Mouse (Mus musculus) neural tube, embryonic 14.5 days (tissue): ENCODE measurements around the gene Qtrt1. TPM values are rescaled to one million over a fixed set of nuclear protein-coding genes. Genes with fewer than 3 reads are reported as not detected.

ENCODE experiments used
- ATAC-seq: fragments of 200-750 bp; cut with Nextera tagmentation; 2 replicates; pipeline ENCODE4 v1.8.0; 2017; ENCODE audit warnings: low read depth, mild to moderate bottlenecking, moderate TSS enrichment, moderate library complexity
- H3K27ac ChIP-seq: fragments of 300-500 bp; sonication (generic); 2 replicates; pipeline ENCODE4 v1.5.1; 2014; ENCODE audit warnings: low read depth, mild to moderate bottlenecking, control low read depth, low read length, moderate library complexity, mixed read lengths
- H3K27me3 ChIP-seq: fragments of 300-500 bp; sonication (generic); 2 replicates; pipeline ENCODE4 v1.6.1; 2014; ENCODE audit warnings: low read length; ENCODE audit not compliant: control insufficient read depth, insufficient read depth
- H3K36me3 ChIP-seq: fragments of 300-500 bp; sonication (generic); 2 replicates; pipeline ENCODE4 v1.6.1; 2014; ENCODE audit warnings: low read length, mixed read lengths; ENCODE audit not compliant: control insufficient read depth, insufficient read depth
- H3K4me1 ChIP-seq: fragments of 300-500 bp; sonication (generic); 2 replicates; pipeline ENCODE4 v1.6.1; 2014; ENCODE audit warnings: low read length; ENCODE audit not compliant: control insufficient read depth, insufficient read depth
- H3K4me2 ChIP-seq: fragments of 300-500 bp; sonication (generic); 2 replicates; pipeline ENCODE4 v1.6.1; 2014; ENCODE audit warnings: mild to moderate bottlenecking, low read depth, low read length, control low read depth
- H3K4me3 ChIP-seq: fragments of 300-500 bp; sonication (generic); 2 replicates; pipeline ENCODE4 v1.5.1; 2014; ENCODE audit warnings: low read depth, low read length, control low read depth, mixed read lengths
- H3K9ac ChIP-seq: fragments of 300-500 bp; sonication (generic); replicated peaks from 2 replicates; pipeline ENCODE4 v1.6.1; 2014; ENCODE audit warnings: low read depth, mild to moderate bottlenecking, control low read depth, low read length, mixed read lengths
- H3K9me3 ChIP-seq: fragments of 300-500 bp; sonication (generic); 2 replicates; pipeline ENCODE4 v1.6.1; 2016; ENCODE audit warnings: low read length; ENCODE audit not compliant: control insufficient read depth
- WGBS: fragments of 180-500 bp; shearing (Covaris S2); extraction: QIAGEN DNeasy Blood & Tissue Kit; methylation state at CpG from one replicate; pipeline ENCODE4 v1.1.7; 2014; 5-methylcytosine and 5-hydroxymethylcytosine counted together
- polyA plus RNA-seq: library from polyadenylated mRNA; unstranded; fragments of >200 nt; fragmentation: Nextera tagmentation; extraction: Ambion mirVana; gene quantifications from 2 replicates; pipeline ENCODE4 v1.2.1, GENCODE M21; 2014

Gene Qtrt1
- polyA plus RNA-seq: 43.7 and 48.9 TPM in 2 replicates

DNA sequence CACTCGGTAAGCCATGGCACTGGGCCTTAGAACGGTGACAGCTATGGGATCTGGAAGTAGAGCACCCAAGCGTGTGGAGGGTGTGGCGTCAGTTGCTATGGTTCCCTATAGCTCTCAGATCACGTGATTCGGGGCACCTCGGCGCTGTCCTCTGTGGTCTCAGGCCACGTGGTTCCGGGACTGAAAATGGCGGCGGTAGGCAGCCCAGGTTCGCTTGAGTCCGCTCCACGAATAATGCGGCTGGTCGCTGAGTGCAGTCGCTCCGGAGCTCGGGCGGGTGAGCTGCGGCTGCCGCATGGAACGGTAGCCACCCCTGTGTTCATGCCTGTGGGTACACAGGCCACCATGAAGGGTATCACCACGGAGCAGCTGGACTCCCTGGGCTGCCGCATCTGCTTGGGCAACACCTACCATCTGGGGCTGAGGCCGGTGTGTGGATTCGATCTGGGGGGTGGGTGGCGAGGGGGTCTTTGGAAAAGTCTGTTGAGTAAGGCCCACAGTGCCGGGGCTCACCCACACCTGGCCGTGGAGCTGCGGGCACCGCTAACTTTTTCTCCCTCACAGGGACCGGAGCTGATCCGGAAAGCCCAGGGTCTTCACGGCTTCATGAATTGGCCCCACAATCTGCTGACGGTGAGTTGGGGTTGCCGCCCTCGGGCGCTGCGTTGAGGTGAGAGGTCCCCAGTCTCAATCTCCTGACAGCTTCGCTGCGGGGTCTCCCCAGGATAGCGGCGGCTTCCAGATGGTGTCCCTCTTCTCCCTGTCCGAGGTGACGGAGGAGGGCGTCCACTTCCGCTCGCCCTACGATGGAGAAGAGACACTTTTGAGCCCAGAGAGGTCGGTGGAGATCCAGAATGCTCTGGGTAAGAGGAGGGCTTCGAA is at the start of gene Qtrt1:
Gene Qtrt1, plus strand, starts transcription at position 169 of the 882 bp plus-strand sequence.
- peak within 1 kb of the TSS; percentile 71 for H3K9ac ChIP-seq
- H3K27ac ChIP-seq: peak within 1 kb of the TSS; percentile 63
- peak; percentile 97 for ATAC-seq
- H3K4me2 ChIP-seq: peak within 1 kb of the TSS; percentile 89
- H3K36me3 ChIP-seq: peaks cover 2% of the 10 kb centered on the region; the same call in 1 of the 2 replicates
- no peaks in the 10 kb centered on the region for H3K27me3 ChIP-seq
- H3K9me3 ChIP-seq: no peaks in the 10 kb centered on the region
- peaks cover 4% of the 10 kb centered on the region; the same call in 1 of the 2 replicates for H3K4me1 ChIP-seq
- WGBS: 2% methylated on average over 53 of the region's 53 CpGs
- H3K4me3 ChIP-seq: peak within 1 kb of the TSS; percentile 63

DNA sequence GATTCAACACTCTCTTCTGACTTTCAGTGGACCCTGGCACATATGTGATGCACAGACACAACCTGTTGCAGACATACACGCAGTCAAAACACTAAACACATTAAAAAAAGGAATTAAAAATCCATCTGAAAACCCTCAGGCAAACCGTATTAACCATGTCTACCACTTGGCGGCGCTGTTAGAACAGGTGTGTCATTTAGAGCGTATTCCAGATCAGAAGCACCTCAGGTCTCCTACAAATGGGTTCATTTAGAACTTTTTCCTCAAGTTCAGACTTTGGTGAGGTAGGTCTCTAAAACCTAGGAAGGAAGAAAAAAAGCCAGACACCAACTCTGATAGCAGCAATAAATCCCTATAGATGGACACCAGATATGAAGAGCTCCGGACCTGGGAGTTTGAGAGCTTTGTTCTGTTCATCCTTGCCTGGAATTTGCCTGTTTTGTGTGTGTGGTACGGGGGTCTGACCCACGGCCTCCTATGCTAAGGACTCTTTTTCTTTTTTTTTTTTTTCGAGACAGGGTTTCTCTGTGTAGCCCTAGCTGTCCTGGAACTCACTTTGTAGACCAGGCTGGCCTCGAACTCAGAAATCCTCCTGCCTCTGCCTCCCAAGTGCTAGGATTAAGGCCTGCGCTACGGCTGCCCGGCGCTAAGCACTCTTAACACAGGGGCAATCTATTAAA is 45.0 kb upstream of the Qtrt1 start:
- H3K4me1 ChIP-seq: peaks cover 17% of the 10 kb centered on the region
- peak overlapping the region; percentile 82 for H3K27ac ChIP-seq
- peak overlapping the region; percentile 60 for H3K4me2 ChIP-seq
- no peaks in the 10 kb centered on the region for H3K36me3 ChIP-seq
- ATAC-seq: peak; percentile 17
- H3K9ac ChIP-seq: 0 out of 2 replicates have a peak overlapping the region, but pooled peaks have one; percentile 35
- H3K4me3 ChIP-seq: peak overlapping the region; percentile 27
- no peaks in the 10 kb centered on the region for H3K9me3 ChIP-seq
- H3K27me3 ChIP-seq: no peaks in the 10 kb centered on the region
- 34% methylated on average over 14 of the region's 14 CpGs for WGBS

DNA sequence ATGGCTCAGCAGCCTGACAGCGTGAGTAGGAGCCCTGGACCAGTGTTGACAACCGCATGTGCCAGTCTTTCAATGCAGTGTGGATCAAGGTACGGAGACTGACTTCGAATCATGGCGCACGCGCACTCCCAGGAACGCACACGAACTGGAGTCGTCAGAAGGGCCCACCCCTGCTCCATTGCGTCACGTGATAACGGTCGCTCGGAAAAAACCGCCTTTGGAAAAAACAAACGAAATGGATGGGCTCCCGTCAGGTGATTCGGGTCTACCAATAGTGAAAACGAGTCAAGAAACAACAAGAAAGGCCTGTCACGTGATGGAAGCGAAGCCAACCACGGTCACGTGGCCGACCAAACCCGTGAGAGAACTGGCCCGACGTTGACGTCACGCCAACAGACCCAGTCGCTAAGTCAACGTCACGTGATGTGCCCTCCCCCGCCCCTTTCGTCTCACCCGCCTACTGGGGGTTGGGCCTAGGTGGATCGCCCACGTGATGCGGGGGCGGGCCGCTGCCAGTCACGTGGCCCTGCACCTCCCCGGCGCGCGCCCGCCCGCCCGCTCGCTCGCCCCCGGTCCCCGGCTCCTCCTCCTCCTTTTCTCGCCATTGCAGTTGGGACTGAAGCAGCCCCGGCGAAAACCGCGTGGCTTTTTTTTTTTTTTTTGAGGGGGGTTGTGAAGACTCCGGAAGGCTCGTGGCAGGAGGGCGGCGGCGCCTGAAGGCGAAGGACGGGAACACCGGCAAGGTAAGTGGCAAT is 44.1 kb upstream of the Qtrt1 start, which contains the start of gene Ilf3:
Gene Ilf3, plus strand, starts transcription at position 515 of the 755 bp plus-strand sequence.
- H3K4me1 ChIP-seq: peaks cover 17% of the 10 kb centered on the region
- H3K27me3 ChIP-seq: no peaks in the 10 kb centered on the region
- H3K4me3 ChIP-seq: peak within 1 kb of the TSS; percentile 70
- under 1% methylated on average over 55 of the region's 66 CpGs for WGBS
- peak; percentile 94 for ATAC-seq
- peak within 1 kb of the TSS; percentile 89 for H3K27ac ChIP-seq
- no peaks in the 10 kb centered on the region; the same call in 1 of the 2 replicates for H3K36me3 ChIP-seq
- H3K9ac ChIP-seq: peak within 1 kb of the TSS; percentile 73
- H3K4me2 ChIP-seq: peak within 1 kb of the TSS; percentile 86
- no peaks in the 10 kb centered on the region for H3K9me3 ChIP-seq

DNA sequence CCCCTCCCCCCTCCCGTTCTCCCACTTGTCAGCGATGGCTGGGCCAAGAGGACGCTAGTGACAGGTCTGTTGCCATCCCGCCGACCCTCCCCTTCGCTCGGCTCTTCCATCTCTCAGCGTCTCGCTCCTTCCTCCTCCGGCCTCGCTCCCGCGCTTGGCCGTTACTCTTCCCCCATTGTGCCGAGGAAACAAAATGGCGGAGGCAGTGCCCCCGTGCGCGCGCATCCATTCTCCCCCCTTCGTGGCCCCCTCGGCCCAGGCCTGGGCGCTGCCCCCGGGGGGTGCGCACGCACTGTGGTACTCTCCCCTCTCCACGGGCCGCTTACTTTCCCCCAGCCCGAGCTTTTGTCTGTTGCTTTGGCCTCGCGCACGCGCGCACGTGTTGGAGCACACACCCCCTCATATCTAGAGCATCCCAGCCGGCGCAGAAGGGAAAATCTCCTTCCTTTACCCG is 43.5 kb upstream of the Qtrt1 start:
- peak; percentile 63 for ATAC-seq
- Histone ChIP-seq H3K9ac (peak overlapping the region; percentile 73), H3K27ac (peak overlapping the region; percentile 89), H3K4me3 (peak overlapping the region; percentile 70), H3K9me3 (no peaks in the 10 kb centered on the region), H3K36me3 (no peaks in the 10 kb centered on the region; the same call in 1 of the 2 replicates), H3K27me3 (no peaks in the 10 kb centered on the region), H3K4me2 (peak overlapping the region; percentile 86), H3K4me1 (peaks cover 17% of the 10 kb centered on the region)
- WGBS: under 1% methylated on average over 38 of the region's 38 CpGs

DNA sequence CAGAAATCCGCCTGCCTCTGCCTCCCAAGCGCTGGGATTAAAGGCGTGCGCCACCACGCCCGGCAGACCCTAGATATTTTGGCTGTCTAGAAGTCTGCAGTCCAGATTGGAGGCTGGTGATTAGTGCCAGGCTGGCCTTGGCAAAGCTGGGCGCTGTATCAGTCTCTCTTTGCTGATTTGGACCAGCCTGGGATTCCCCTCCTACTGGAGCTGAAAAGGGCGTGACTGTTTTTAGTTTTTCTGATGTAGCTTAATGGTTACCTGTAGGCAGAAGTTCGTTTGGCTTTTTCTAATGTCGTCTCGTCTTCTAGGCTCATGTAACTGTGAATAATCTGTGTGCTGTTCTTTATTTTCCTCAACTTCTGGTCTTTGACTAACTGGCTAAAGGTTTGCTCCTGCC is 42.6 kb upstream of the Qtrt1 start:
- Histone ChIP-seq H3K27ac (no peak overlapping the region), H3K4me3 (peak overlapping the region; percentile 70), H3K9me3 (no peaks in the 10 kb centered on the region), H3K27me3 (no peaks in the 10 kb centered on the region), H3K9ac (peak overlapping the region; percentile 73; the same call in 1 of the 2 replicates), H3K4me2 (peak overlapping the region; percentile 86), H3K36me3 (no peaks in the 10 kb centered on the region; the same call in 1 of the 2 replicates), H3K4me1 (peaks cover 17% of the 10 kb centered on the region)
- no peak for ATAC-seq
- 68% methylated on average over 11 of the region's 11 CpGs for WGBS

DNA sequence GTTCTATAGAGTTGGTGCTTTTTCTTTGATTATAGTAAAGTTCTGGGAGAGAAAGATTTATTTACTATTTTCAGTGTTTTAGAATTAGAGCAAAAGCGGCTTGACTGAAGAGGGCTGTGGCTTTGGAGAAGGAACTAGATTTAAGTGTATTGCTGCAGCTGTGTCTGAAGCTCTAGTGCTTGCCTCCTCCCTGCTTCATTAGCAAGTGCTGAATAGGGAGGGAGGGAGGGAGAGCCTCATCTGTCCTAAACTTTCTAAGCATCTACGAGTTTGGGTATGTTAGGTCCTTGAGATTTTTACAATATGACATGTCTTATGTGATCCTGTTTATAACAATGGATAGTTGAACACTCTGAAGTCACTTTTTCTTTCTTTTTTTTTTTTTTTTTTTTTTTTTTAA is 40.8 kb upstream of the Qtrt1 start:
- H3K9ac ChIP-seq: no peak overlapping the region
- H3K9me3 ChIP-seq: no peaks in the 10 kb centered on the region
- H3K27me3 ChIP-seq: no peaks in the 10 kb centered on the region
- ATAC-seq: no peak
- H3K27ac ChIP-seq: no peak overlapping the region
- H3K4me1 ChIP-seq: peaks cover 17% of the 10 kb centered on the region
- WGBS: 80% methylated on average over 2 of the region's 2 CpGs
- H3K36me3 ChIP-seq: no peaks in the 10 kb centered on the region; the same call in 1 of the 2 replicates
- 0 out of 2 replicates have a peak overlapping the region, but pooled peaks have one; percentile 16 for H3K4me2 ChIP-seq
- H3K4me3 ChIP-seq: no peak overlapping the region; the same call in 1 of the 2 replicates

DNA sequence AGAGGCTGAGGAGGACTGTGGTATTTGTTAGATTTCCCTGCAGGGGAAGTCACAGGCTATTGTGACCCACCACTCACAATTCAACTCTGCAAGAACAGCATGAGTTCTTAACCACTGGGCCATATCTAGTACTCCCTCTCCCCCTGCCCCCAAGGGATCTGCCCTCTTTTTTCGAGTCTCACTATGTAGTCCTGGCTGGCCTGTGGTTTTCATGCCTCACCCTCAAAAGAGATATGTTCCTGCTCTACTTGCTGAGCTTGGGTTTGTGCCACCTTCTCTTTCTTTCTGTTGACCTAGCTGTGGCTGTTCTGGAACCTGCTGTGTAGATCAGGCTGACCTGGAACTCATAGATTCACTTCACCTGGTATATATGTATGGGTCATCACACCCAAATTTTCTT is 39.1 kb upstream of the Qtrt1 start:
- WGBS: 62% methylated on average over 1 of the region's 1 CpGs
- H3K9ac ChIP-seq: no peak overlapping the region
- H3K36me3 ChIP-seq: no peaks in the 10 kb centered on the region; the same call in 1 of the 2 replicates
- peaks cover 17% of the 10 kb centered on the region for H3K4me1 ChIP-seq
- H3K4me3 ChIP-seq: no peak overlapping the region
- no peak for ATAC-seq
- no peaks in the 10 kb centered on the region for H3K9me3 ChIP-seq
- H3K27me3 ChIP-seq: no peaks in the 10 kb centered on the region
- H3K27ac ChIP-seq: no peak overlapping the region
- H3K4me2 ChIP-seq: no peak overlapping the region

DNA sequence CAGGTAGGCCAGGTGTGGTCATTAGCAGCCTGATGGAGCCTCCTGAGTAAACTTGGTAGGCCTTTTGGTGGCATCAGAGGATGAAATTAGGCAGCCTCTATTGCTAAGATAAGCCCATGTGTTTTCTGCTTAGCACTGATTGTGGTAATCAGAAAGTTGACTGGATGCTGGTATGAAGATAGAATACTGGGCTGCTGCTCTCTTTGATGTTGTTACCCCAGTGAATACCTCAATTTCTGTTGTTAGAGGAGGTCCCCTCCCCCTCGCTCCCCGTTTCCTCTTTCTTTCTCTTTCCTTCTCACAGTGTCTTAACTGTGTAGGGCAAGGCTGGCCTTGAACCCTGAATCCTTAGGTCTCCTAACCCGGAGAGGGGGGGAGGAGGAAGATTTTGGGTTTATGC is 32.4 kb upstream of the Qtrt1 start:
- Histone ChIP-seq H3K27ac (no peak overlapping the region), H3K4me2 (no peak overlapping the region), H3K4me1 (0 out of 2 replicates have a peak, but pooled peaks cover 4% of the 10 kb centered on the region), H3K9ac (no peak overlapping the region), H3K4me3 (no peak overlapping the region), H3K9me3 (no peaks in the 10 kb centered on the region), H3K36me3 (no peaks in the 10 kb centered on the region), H3K27me3 (no peaks in the 10 kb centered on the region)
- ATAC-seq: no peak; the same call in 1 of the 2 replicates
- WGBS: 80% methylated on average over 3 of the region's 3 CpGs
